Mouse (Mus musculus): Measurements from ENCODE around the gene Ptcd1.

DNA sequence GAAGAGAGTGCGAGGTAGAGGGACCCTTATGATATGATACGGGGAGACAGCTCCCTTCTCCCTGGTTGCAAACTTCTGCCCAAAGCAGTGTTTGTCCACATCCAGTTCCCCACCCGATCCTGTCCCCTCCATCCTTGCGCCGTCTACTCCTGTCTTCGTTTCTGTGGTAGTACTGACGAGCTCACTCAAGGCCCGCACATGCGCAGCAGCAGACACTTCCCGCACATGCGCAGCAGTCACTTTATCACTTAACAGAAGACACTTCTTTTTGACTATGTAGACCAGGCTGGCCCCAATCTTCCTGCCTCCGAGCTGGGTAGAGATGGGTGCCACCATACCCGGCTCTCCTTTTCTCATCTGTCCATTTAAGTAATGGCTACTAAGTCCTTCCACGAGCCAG lies 5.5 kb downstream of the Ptcd1 start:
- TF ChIP-seq CTCF (IDR thresholded peaks at IDR 0.05; ENCODE audit: extremely low read depth, insufficient read depth, insufficient read length, insufficient replicate concordance) (no peak), POLR2A (IDR thresholded peaks at IDR 0.05; ENCODE audit: low read depth, low read length) (no peak)
